Mouse (Mus musculus): ENCODE measurements around the gene Dtx4. TPM values are rescaled to one million over a fixed set of nuclear protein-coding genes. Genes with fewer than 3 reads are reported as not detected.
A peak's percentile ranks its signal among the peaks of the same experiment; 100 is the strongest.
"Not testable (repeated sequence)": the region's sequence is repeated elsewhere in the genome, so short reads cannot be mapped to it uniquely, and the experiment has no call there.

Gene Dtx4
- total RNA-seq (2015; ENCODE audit: low replicate concordance) (5.8 and 7.1 TPM in 2 replicates), total RNA-seq (2017; ENCODE audit: low replicate concordance) (1.2 and 2.6 TPM in 2 replicates)

- peak; percentile 83 for ATAC-seq (replicated peaks; ENCODE audit: low FRiP score, poor library complexity, severe bottlenecking)
Measured at GRCm38 (mm10) chr19:12501370-12502347, at the start of gene Dtx4. TSS of gene Dtx4 (minus strand) at chr19:12501454.

GRCm38 (mm10) chr19:12550005-12550942 is 49.0 kb upstream of the Dtx4 start:
- no peak for ATAC-seq (replicated peaks; ENCODE audit: low FRiP score, poor library complexity, severe bottlenecking)

GRCm38 (mm10) chr19:12549166-12549565 is 47.9 kb upstream of the Dtx4 start:
- no peak for ATAC-seq (replicated peaks; ENCODE audit: low FRiP score, poor library complexity, severe bottlenecking)

GRCm38 (mm10) chr19:12545440-12545839 is 44.2 kb upstream of the Dtx4 start, which contains the start of gene Fam111a:
TSS of gene Fam111a (plus strand) at chr19:12545740.
- ATAC-seq (replicated peaks; ENCODE audit: low FRiP score, poor library complexity, severe bottlenecking), result not testable (repeated sequence)

GRCm38 (mm10) chr19:12541644-12542043 is 40.4 kb upstream of the Dtx4 start:
- no peak for ATAC-seq (replicated peaks; ENCODE audit: low FRiP score, poor library complexity, severe bottlenecking)

- no peak for ATAC-seq (replicated peaks; ENCODE audit: low FRiP score, poor library complexity, severe bottlenecking)
Measured at GRCm38 (mm10) chr19:12540727-12541126, 39.5 kb upstream of the Dtx4 start.

- ATAC-seq (replicated peaks; ENCODE audit: low FRiP score, poor library complexity, severe bottlenecking), result no peak
Measured at GRCm38 (mm10) chr19:12539975-12540374, 38.7 kb upstream of the Dtx4 start.

GRCm38 (mm10) chr19:12537168-12537567 is 35.9 kb upstream of the Dtx4 start:
- ATAC-seq (replicated peaks; ENCODE audit: low FRiP score, poor library complexity, severe bottlenecking), result no peak

GRCm38 (mm10) chr19:12523377-12523776 is 22.1 kb upstream of the Dtx4 start:
- no peak for ATAC-seq (replicated peaks; ENCODE audit: low FRiP score, poor library complexity, severe bottlenecking)

GRCm38 (mm10) chr19:12518541-12518890 is 17.3 kb upstream of the Dtx4 start:
- no peak for ATAC-seq (replicated peaks; ENCODE audit: low FRiP score, poor library complexity, severe bottlenecking)

- ATAC-seq (replicated peaks; ENCODE audit: low FRiP score, poor library complexity, severe bottlenecking), result no peak
Measured at GRCm38 (mm10) chr19:12517671-12518540, 16.7 kb upstream of the Dtx4 start.

GRCm38 (mm10) chr19:12514621-12515020 is 13.4 kb upstream of the Dtx4 start:
- no peak for ATAC-seq (replicated peaks; ENCODE audit: low FRiP score, poor library complexity, severe bottlenecking)

GRCm38 (mm10) chr19:12502756-12503155 is 1.5 kb upstream of the Dtx4 start:
- ATAC-seq (replicated peaks; ENCODE audit: low FRiP score, poor library complexity, severe bottlenecking), result no peak

GRCm38 (mm10) chr19:12500881-12501311 is 358 bp downstream of the Dtx4 start:
- no peak for ATAC-seq (replicated peaks; ENCODE audit: low FRiP score, poor library complexity, severe bottlenecking)

GRCm38 (mm10) chr19:12500124-12500523 is 1.1 kb downstream of the Dtx4 start:
- no peak for ATAC-seq (replicated peaks; ENCODE audit: low FRiP score, poor library complexity, severe bottlenecking)

GRCm38 (mm10) chr19:12499485-12499884 is 1.8 kb downstream of the Dtx4 start:
- ATAC-seq (replicated peaks; ENCODE audit: low FRiP score, poor library complexity, severe bottlenecking), result no peak

GRCm38 (mm10) chr19:12498941-12499340 is 2.3 kb downstream of the Dtx4 start:
- no peak for ATAC-seq (replicated peaks; ENCODE audit: low FRiP score, poor library complexity, severe bottlenecking)

- no peak for ATAC-seq (replicated peaks; ENCODE audit: low FRiP score, poor library complexity, severe bottlenecking)
Measured at GRCm38 (mm10) chr19:12498321-12498720, 2.9 kb downstream of the Dtx4 start.

GRCm38 (mm10) chr19:12497909-12498308 is 3.3 kb downstream of the Dtx4 start:
- no peak for ATAC-seq (replicated peaks; ENCODE audit: low FRiP score, poor library complexity, severe bottlenecking)

All from erythroid progenitor cell, adult 5-6 weeks (primary cell).